Mouse (Mus musculus) lung, postnatal 0 days (tissue): ENCODE data around the gene Thbs4. TPM values are rescaled to one million over a fixed set of nuclear protein-coding genes. Genes with fewer than 3 reads are reported as not detected.

Experiments
- ATAC-seq: fragments of 200-750 bp; cut with Nextera tagmentation; 2 replicates; pipeline ENCODE4 v1.8.0; 2017; ENCODE audit warnings: moderate library complexity
- DNase-seq: peaks from one replicate; pipeline ENCODE4 v3.0.0-alpha.2; 2016; ENCODE audit warnings: low spot score
- H3K27ac ChIP-seq: fragments of 300-500 bp; sonication (generic); 2 replicates; pipeline ENCODE4 v1.5.1; 2014; ENCODE audit warnings: antibody characterized with exemption, mild to moderate bottlenecking, low read length, mixed read lengths
- H3K27me3 ChIP-seq: fragments of 300-500 bp; sonication (generic); replicated peaks from 2 replicates; pipeline ENCODE4 v1.6.1; 2014; ENCODE audit warnings: low read length, mixed read lengths; ENCODE audit not compliant: insufficient read depth
- H3K36me3 ChIP-seq: fragments of 300-500 bp; sonication (generic); 2 replicates; pipeline ENCODE4 v1.6.1; 2014; ENCODE audit warnings: low read length, mixed read lengths; ENCODE audit not compliant: insufficient read depth
- H3K4me1 ChIP-seq: fragments of 300-500 bp; sonication (generic); 2 replicates; pipeline ENCODE4 v1.6.1; 2014; ENCODE audit warnings: antibody characterized with exemption, low read depth, low read length, mixed read lengths; ENCODE audit not compliant: insufficient read depth
- H3K4me2 ChIP-seq: fragments of 300-500 bp; sonication (generic); replicated peaks from 2 replicates; pipeline ENCODE4 v1.6.1; 2014; ENCODE audit warnings: low read depth, mild to moderate bottlenecking, low read length, moderate library complexity, mixed read lengths
- H3K4me3 ChIP-seq: fragments of 300-500 bp; sonication (generic); 2 replicates; pipeline ENCODE4 v1.5.1; 2014; ENCODE audit warnings: low read depth, low read length
- H3K9ac ChIP-seq: fragments of 300-500 bp; sonication (generic); replicated peaks from 2 replicates; pipeline ENCODE4 v1.6.1; 2014; ENCODE audit warnings: low read depth, mild to moderate bottlenecking
- H3K9me3 ChIP-seq: fragments of 300-500 bp; sonication (generic); 2 replicates; pipeline ENCODE4 v1.6.1; 2016; ENCODE audit warnings: low read length, mixed read lengths
- CTCF ChIP-seq: IDR thresholded peaks from 2 replicates; pipeline ENCODE4 v1.5.1; 2016; ENCODE audit warnings: antibody characterized with exemption, mild to moderate bottlenecking
- EP300 ChIP-seq: IDR thresholded peaks from 2 replicates; pipeline ENCODE4 v1.6.1; 2016; ENCODE audit warnings: antibody characterized with exemption, mild to moderate bottlenecking, control low read depth
- WGBS: fragments of 180-500 bp; shearing (Covaris S2); extraction: QIAGEN DNeasy Blood & Tissue Kit; methylation state at CpG from one replicate; pipeline ENCODE4 v1.1.7; 2014; 5-methylcytosine and 5-hydroxymethylcytosine counted together
- polyA plus RNA-seq: library from polyadenylated mRNA; unstranded; fragments of >200 nt; fragmentation: Nextera tagmentation; extraction: Ambion mirVana; gene quantifications from 2 replicates; pipeline ENCODE4 v1.2.1, GENCODE M21; 2015

The Thbs4 gene
- polyA plus RNA-seq, 1 experiment from 2014 or later: 0.76 TPM

DNA sequence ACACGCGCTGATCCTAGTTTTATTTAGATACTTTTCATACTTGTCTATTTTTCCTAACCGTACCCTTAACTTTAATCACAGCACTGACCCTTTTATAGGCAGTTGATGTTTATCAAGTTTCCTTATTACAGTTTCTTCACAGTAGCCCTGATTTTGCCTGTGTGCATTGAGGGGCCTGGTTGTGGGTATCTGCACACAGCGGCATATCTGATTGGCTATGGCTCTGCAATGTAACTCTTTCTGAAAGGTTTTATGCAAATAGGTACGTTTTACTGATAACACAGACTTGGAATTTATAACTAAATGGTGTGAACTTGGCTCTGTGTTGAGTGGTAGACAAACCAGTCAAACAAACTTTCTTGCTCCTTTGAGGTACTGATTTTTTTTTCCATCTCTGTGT is 23.1 kb downstream of the Thbs4 start:
- Histone ChIP-seq H3K27me3 (no peaks in the 10 kb centered on the region), H3K9ac (no peak overlapping the region), H3K9me3 (no peaks in the 10 kb centered on the region), H3K4me1 (no peaks in the 10 kb centered on the region), H3K27ac (no peak overlapping the region), H3K4me2 (no peak overlapping the region), H3K36me3 (no peaks in the 10 kb centered on the region), H3K4me3 (no peak overlapping the region)
- no peak for ATAC-seq
- 77% methylated on average over 5 of the region's 5 CpGs for WGBS
- DNase-seq: no peak
- TF ChIP-seq CTCF: no peak
- TF ChIP-seq EP300: no peak

DNA sequence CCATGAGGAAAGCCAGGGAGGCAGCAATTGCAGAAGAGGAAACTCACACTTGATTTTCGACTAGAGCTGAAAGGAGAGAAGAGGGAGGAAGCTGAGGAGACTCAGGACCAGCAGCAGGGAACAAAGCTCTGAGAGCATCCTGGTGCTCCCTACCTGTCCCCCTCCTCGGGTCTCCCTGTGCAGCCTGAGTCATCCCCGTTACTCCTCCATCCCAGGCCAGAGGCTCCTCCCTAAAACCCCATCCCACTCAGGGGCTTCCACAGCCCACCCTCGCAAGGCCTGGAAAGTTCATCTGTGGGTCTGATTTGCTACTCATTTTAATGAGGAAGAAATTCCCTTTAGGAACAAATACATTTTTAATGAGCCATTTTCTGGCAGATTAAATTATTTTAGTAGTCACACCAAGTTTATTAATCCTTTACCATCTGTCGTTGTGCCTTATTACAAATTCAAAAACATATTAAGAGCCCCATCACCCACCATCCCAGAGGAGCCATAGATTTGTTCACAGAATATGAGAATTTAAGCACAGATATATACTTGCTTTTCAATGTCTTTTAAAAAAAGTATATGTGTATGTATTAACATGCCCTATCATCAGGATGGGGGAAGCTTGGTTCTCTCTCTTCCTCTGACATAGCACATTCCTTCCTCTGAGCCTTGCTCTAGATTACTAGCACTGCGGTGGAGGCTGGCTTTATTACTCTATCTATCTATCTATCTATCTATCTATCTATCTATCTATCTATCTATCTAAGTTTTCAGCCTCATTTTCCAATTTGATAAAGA is 29.0 kb downstream of the Thbs4 start:
- Histone ChIP-seq H3K27ac (no peak overlapping the region), H3K4me1 (no peaks in the 10 kb centered on the region), H3K4me3 (no peak overlapping the region), H3K36me3 (no peaks in the 10 kb centered on the region), H3K27me3 (no peaks in the 10 kb centered on the region), H3K9ac (no peak overlapping the region), H3K4me2 (no peak overlapping the region), H3K9me3 (no peaks in the 10 kb centered on the region)
- no peak for DNase-seq
- TF ChIP-seq CTCF (no peak), EP300 (no peak)
- WGBS: 69% methylated on average over 6 of the region's 6 CpGs
- ATAC-seq: no peak

DNA sequence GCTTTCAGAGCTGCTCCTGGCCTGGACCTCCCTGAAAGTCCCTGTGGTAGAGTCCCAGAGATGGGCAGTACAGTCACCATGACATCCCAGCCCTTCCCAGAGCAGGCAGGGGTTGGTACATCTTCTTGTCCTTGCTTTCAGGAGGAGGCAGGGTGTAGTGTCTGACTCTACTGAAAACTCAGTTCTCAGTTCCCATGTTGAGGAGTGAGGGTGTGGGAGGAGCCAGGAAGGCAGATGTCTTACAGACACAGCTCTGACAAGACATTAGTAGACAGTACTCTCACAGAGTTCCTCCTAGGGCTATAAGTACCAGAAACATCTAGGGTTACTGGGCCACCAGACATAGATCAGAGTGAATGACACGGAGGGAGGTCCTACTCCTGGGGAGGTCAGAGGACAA is 32.3 kb downstream of the Thbs4 start:
- no peak overlapping the region for H3K9ac ChIP-seq
- no peak overlapping the region for H3K4me2 ChIP-seq
- no peaks in the 10 kb centered on the region for H3K4me1 ChIP-seq
- no peaks in the 10 kb centered on the region for H3K9me3 ChIP-seq
- no peaks in the 10 kb centered on the region for H3K36me3 ChIP-seq
- 68% methylated on average over 1 of the region's 1 CpGs for WGBS
- no peak overlapping the region for H3K4me3 ChIP-seq
- no peak for TF ChIP-seq EP300
- no peak for TF ChIP-seq CTCF
- H3K27me3 ChIP-seq: no peaks in the 10 kb centered on the region
- no peak for ATAC-seq
- DNase-seq: no peak
- no peak overlapping the region for H3K27ac ChIP-seq

DNA sequence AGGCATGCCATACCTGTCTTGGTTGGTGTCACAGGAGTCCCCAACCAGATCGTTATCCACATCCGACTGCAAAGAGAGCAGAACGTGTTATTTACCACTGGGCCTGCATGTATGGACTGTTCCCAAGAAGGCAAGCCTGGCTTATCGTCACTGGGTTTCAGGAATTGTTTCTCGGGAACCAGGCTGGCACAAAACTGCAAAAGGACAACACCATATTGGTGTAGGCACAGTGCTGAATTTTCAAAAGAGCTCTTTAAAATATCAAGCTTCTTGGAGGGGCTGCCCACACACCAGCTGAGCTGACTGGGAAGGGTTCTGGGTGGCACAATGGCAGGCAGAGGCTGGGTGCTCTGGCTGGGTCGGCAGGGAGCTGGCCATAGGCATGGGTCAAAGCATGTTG is 34.1 kb downstream of the Thbs4 start:
- Histone ChIP-seq H3K36me3 (no peaks in the 10 kb centered on the region), H3K27me3 (no peaks in the 10 kb centered on the region), H3K4me1 (no peaks in the 10 kb centered on the region), H3K27ac (no peak overlapping the region), H3K9me3 (no peaks in the 10 kb centered on the region), H3K4me2 (no peak overlapping the region), H3K4me3 (no peak overlapping the region), H3K9ac (no peak overlapping the region)
- WGBS: 87% methylated on average over 6 of the region's 6 CpGs
- TF ChIP-seq CTCF: no peak
- no peak for TF ChIP-seq EP300
- ATAC-seq (no peak), DNase-seq (no peak)

DNA sequence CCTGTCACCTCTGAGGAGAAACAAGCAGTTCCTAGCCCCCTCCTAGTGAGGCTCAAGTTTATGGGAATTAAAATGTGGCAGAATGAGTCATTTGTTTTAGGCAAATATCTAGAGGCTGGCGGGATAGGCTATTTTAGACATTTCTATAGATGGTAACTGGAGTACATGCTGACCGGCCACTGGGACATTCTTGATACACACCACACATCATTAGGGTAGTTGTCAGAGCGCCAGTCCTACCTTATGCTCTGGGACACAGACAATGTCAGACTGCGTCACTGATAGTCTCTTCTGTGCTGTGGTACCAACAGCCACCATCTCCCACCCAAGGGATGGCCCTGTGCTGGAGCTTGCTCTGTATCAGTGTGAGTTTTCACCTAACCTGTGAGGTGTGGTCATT is 35.5 kb downstream of the Thbs4 start:
- no peak overlapping the region for H3K27ac ChIP-seq
- no peaks in the 10 kb centered on the region for H3K36me3 ChIP-seq
- no peak for ATAC-seq
- no peaks in the 10 kb centered on the region for H3K27me3 ChIP-seq
- no peaks in the 10 kb centered on the region for H3K9me3 ChIP-seq
- no peak overlapping the region for H3K9ac ChIP-seq
- no peak overlapping the region for H3K4me2 ChIP-seq
- H3K4me3 ChIP-seq: no peak overlapping the region
- DNase-seq: no peak
- TF ChIP-seq EP300 (no peak), CTCF (no peak)
- WGBS: 79% methylated on average over 4 of the region's 4 CpGs
- no peaks in the 10 kb centered on the region for H3K4me1 ChIP-seq

DNA sequence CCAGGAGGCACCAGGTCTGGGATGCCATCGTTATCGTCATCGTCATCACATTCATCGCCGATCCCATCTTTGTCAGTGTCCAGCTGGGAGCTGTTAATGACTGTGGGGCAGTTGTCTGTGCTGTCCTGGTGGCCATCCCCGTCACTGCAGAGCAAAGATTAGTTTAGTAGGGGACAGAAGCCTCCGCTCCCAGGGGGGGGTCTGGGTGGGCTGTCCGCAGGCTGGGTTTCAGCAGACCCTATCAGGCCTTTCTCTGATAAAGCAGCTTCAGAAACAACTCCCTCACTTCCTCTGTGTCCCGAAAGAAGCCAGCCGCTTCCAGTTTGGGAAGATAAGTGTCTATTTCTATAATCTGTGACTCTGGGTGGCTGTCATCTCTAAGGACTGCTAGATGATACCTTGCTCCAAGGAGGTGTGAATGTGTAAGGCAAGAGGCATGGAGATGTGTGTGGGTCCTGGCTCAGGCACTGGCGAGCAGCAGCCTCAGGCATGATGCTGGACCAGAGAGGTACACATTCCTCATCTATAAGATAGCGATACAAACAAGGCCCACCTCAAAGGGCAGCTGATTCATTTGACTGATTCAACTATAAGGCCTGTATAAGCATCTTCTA is 36.5 kb downstream of the Thbs4 start:
- Histone ChIP-seq H3K4me3 (no peak overlapping the region), H3K4me1 (no peaks in the 10 kb centered on the region), H3K9ac (no peak overlapping the region), H3K9me3 (no peaks in the 10 kb centered on the region), H3K27me3 (no peaks in the 10 kb centered on the region), H3K36me3 (no peaks in the 10 kb centered on the region), H3K27ac (no peak overlapping the region), H3K4me2 (no peak overlapping the region)
- TF ChIP-seq EP300 (no peak), CTCF (no peak)
- DNase-seq (no peak), ATAC-seq (no peak)
- WGBS: 59% methylated on average over 12 of the region's 12 CpGs
